Mouse (Mus musculus) bone marrow, adult 2 months (tissue): ENCODE measurements at regions not wholly inside any gene's neighbourhood (a gene's known extent, or its start where the extent isn't known, plus 50 kb on each side); places are given as distances from the start of the nearest gene placed in this dataset.

ENCODE experiments used
- H3K27ac ChIP-seq: fragments of 200-500 bp; 2 replicates; pipeline ENCODE4 v1.5.1; 2012; ENCODE audit warnings: low read depth, mild to moderate bottlenecking, control low read depth, inconsistent platforms, low read length; ENCODE audit not compliant: control insufficient read depth, poor library complexity, insufficient read depth
- H3K4me1 ChIP-seq: fragments of 200-500 bp; 2 replicates; pipeline ENCODE4 v1.6.1; 2011; ENCODE audit warnings: low read length; ENCODE audit not compliant: control insufficient read depth, insufficient read depth
- H3K4me3 ChIP-seq: fragments of 200-500 bp; replicated peaks from 2 replicates; pipeline ENCODE3; 2011; ENCODE audit warnings: mild to moderate bottlenecking, low read depth, low read length, control low read depth; ENCODE audit not compliant: control insufficient read depth
- CTCF ChIP-seq: fragments of 200-500 bp; IDR thresholded peaks from 2 replicates; pipeline ENCODE4 v1.5.1; 2011; ENCODE audit warnings: low read length, control low read depth; ENCODE audit not compliant: control insufficient read depth, insufficient read depth
- POLR2A ChIP-seq: fragments of 200-500 bp; IDR thresholded peaks from 2 replicates; pipeline ENCODE4 v1.6.1; 2011; ENCODE audit warnings: low read depth, mild to moderate bottlenecking, control low read depth, low read length, borderline replicate concordance; ENCODE audit not compliant: control insufficient read depth
- whole genome bisulfite sequencing: fragments of 180-500 bp; shearing (Covaris S2); methylation state at CpG from one replicate; pipeline ENCODE4 v1.1.7; 2018; 5-methylcytosine and 5-hydroxymethylcytosine counted together

DNA sequence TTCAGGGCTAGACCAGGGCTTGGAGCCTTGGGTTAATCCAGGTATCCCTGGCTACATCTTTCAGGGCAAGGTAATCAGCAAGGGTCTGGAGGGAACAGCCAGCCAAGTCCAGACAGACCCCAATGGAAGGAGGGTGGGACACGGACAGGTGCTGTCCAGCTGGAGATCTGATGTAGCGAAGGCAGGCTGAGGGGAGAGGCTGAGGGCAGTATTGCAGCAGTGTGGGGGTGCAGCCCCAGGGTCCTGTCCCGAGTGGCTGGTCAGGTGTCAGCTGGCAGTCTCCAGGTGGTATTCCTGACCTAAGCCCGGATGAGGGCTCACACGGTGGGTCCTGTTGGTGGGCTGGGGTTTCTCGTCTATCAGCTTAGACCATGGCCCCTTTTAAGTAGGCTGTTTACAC lies 245.7 kb downstream of the Etnk1 start:
- Histone ChIP-seq H3K4me1 (no peaks in the 10 kb centered on the region), H3K4me3 (no peak overlapping the region), H3K27ac (no peak overlapping the region)
- WGBS, result 84% methylated on average over 6 of the region's 6 CpGs
- TF ChIP-seq CTCF (no peak), POLR2A (no peak)

DNA sequence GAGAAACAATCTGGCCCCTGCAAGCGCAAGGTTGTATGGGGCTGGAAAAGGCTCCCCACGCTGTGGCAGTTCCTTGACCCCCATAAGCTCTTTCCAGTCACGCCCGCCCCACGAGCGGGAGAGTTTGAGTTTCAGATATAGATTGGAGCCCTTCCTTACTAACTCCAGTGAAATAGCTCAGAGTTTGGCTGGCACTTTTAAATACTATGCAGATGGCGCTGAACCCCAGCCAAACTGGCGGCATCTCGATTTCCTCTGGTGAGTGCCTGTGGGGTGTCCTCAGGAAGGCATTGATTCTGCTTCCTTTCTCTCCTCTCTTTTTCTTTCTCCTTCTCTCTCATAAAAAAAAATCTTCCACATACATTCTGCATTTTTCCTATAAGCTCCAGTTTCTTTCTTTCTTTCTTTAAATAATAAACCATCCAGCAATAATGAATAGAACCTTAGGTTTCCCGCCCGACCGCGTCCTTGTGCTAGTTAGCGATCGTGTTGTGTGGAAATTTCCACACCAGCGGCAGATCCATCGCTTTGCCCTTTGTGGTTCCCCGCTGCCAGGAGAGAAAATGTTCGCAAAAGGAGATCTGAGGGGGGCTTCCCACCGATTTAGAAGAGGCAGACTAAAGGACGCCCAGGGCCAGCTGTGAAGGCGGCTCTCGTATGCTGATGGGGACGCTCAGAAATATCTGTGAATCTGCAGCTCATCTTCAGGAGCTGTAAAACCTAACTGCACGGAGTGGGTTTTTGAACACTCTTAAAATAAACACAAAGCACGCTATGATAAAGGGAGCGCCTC lies 247.8 kb downstream of the Etnk1 start:
- 87% methylated on average over 27 of the region's 27 CpGs for whole genome bisulfite sequencing
- TF ChIP-seq CTCF (no peak), POLR2A (no peak)
- no peak overlapping the region for H3K27ac ChIP-seq
- no peak overlapping the region for H3K4me3 ChIP-seq
- no peaks in the 10 kb centered on the region for H3K4me1 ChIP-seq

DNA sequence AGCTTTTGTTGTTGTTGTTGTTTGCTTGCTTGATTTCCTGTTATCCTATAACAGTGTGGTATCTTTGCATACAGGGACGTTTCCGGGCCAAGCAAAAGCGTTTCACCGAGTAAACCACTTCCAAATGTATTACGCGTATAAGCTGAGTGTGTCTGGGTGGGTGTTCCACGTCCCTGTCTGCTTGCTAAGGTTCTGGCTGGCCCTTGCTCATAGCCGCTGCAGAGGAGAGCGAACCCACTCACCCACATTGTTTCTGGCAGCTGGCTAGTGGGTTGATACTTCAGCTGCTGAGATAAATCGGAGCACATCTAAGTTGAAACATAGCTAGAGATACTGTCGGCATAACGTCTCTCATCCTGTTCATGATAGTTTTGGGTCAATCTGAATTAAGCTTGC lies 248.4 kb downstream of the Etnk1 start:
- TF ChIP-seq CTCF (no peak), POLR2A (no peak)
- H3K4me1 ChIP-seq, result no peaks in the 10 kb centered on the region
- 91% methylated on average over 12 of the region's 12 CpGs for WGBS
- no peak overlapping the region for H3K27ac ChIP-seq
- H3K4me3 ChIP-seq, result no peak overlapping the region

DNA sequence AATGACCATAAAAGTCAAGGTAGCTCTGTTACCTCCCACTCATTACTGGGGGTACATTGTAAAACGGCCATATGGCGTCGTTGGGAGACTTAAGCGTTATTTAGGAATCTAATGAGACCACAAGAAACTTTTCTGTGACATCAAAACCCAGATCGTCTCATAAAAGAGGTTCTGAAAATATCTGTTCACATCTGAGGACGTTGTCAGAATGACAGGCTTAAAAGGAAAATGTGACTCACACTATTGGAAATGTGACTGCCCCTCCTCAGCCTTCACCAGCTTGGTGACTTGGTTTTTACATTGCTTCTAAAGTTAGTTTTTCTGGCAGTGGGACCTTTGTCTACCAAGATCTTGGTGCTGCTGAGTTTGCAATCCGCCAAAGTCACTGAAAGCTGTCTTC lies 252.9 kb downstream of the Etnk1 start:
- H3K4me1 ChIP-seq, result no peaks in the 10 kb centered on the region
- WGBS, result 80% methylated on average over 7 of the region's 7 CpGs
- H3K4me3 ChIP-seq, result no peak overlapping the region

DNA sequence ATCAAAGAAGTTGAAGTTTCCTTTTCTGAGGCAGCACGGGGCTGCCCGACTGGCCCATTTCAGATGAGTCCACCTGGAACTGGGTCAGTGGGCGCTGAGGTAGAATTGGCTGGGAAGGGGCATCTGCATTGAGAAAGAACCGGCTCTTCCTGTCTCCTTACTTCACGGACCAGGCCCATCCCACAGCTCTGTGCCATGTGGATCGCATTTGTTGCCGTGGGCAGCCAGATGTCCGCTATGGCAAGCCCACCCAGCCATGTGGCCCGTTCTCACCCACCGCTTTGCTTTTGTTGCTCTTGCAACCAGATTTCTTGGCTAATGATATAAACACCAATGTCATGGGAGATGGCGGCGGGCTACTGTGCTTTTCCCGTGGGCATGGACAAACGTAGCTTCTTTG lies 256.0 kb downstream of the Etnk1 start:
- Histone ChIP-seq H3K27ac (no peak overlapping the region), H3K4me1 (no peaks in the 10 kb centered on the region), H3K4me3 (no peak overlapping the region)
- WGBS, result 93% methylated on average over 14 of the region's 14 CpGs
- TF ChIP-seq CTCF (no peak), POLR2A (no peak)

More for the DNA sequence above, 252.9 kb downstream of the Etnk1 start:
- TF ChIP-seq POLR2A (no peak), CTCF (no peak)
- H3K27ac ChIP-seq, result no peak overlapping the region

DNA sequence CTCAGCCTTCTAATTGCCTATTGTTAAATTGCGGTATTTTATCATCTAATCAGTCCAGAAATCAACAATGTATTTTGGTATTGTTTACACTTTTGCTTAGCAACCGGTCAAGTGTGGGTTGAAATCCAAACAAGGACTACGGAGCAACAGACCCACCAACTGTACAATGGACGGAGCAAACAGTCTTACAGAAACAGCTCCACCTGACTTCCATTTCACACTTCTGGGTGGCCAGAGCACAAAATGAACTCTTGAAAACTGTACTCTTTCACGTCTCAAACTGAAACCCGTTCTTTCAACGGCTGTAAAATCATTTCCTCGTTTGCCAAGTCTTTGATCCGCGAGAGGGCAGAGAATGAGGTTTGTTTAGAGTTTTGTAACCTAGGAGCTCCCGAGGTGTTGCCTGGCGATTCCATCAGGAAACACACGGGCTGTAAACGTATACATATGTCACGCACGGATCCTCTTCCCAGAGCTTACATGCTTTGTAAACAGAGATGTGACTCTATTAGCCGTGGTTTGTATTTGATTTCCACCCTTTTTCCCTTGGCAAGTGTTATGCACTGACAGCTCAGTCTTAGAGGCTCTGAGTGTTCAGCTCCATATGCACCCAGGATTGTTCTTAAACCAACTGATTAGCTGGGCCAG lies 258.3 kb downstream of the Etnk1 start:
- H3K27ac ChIP-seq, result no peak overlapping the region
- TF ChIP-seq CTCF, result no peak
- no peak for TF ChIP-seq POLR2A
- 42% methylated on average over 17 of the region's 17 CpGs for WGBS
- H3K4me3 ChIP-seq, result no peak overlapping the region
- H3K4me1 ChIP-seq, result no peaks in the 10 kb centered on the region

DNA sequence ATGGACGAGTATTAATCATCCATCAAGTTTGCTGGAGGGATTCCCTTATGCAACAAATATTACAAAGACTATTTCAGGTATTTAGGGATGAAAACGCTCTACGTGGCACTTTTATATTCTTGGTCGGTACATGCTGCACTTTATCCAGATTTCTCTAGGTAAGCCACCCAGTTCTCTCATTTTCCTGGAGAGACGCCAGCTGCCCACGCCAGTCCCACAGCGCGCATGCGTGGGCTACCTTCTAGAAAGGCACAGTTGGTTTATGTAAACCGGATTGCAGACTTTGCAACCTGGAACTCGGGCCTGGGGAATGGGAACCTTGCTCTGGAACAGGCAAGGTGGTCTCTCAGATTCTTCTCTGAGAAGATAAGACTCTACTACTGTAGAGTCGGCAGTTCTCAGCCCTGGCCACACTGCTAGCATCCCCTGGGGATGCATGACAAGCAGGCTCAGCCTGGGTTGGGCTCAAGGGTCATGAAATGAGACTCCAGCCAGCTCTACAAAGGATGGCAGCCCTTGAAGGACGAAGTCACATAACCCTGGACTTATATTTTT lies 265.0 kb downstream of the Etnk1 start:
- Histone ChIP-seq H3K4me1 (no peaks in the 10 kb centered on the region), H3K4me3 (no peak overlapping the region), H3K27ac (no peak overlapping the region)
- WGBS, result 84% methylated on average over 13 of the region's 13 CpGs
- TF ChIP-seq POLR2A (no peak), CTCF (no peak)
